Mouse (Mus musculus) cerebellum, postnatal 25 days (tissue): Measurements from ENCODE around the gene Mboat7.

Experiments used
- DNase-seq, 2 experiments: peaks; one replicate each; pipeline ENCODE4 v3.0.0; 2021; ENCODE audit warnings: mixed read lengths in 2 of 2

The Mboat7 gene

DNA sequence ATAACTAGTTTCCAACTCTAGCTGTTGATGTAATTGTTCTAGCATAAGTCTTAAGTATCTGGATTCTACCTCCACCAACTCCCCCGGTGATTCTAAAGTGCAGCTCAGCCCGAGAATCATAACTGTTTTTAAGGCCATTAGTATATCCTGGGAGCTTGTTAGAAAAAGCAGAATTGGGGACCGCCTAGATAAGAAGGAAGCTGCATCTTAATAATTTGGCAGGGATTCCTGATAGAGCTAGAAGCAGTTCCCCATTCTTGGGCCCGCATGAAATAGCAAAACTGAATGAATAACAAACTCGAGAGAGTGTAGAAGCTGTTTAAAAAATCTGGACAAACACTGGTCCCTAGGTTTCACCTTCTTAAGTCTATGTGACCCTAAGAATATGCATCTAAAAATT lies 49.9 kb downstream of the Mboat7 start:
- no peak for DNase-seq

DNA sequence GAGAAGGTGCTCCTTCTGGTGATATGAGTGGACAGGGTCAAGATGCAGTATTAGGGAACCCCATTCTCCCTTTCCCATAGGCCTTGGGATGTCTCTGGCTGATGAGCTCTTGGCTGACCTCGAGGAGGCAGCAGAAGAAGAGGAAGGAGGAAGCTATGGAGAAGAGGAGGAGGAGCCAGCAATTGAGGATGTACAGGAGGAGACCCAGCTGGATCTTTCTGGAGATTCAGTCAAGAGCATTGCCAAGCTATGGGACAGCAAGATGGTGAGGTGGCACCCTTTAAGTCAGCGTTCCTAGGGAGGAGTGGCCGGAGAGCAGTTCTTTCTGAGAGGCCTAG lies 62.9 kb downstream of the Mboat7 start:
- DNase-seq: no peak

GRCm38 (mm10) chr7:3629543-3630477 lies 63.5 kb downstream of the Mboat7 start, which contains the start of the genes Tfpt and Prpf31:
Tfpt (minus strand) TSS chr7:3629929.
Prpf31 (plus strand) TSS chr7:3629985.
- peak; percentile 93 to 97 for DNase-seq

- peak in 1 of 2 experiments; percentile 17 for DNase-seq
Measured at GRCm38 (mm10) chr7:3629030-3629429, 64.3 kb downstream of the Mboat7 start.
